Mouse (Mus musculus) neural tube, embryonic 13.5 days (tissue): Measurements from ENCODE around the gene Pip5k1a. TPM values are rescaled to one million over a fixed set of nuclear protein-coding genes. Genes with fewer than 3 reads are reported as not detected.
"Not testable (repeated sequence)": the region's sequence is repeated elsewhere in the genome, so short reads cannot be mapped to it uniquely, and the experiment has no call there.

Experiments used
- ATAC-seq: fragments of 200-750 bp; cut with Nextera tagmentation; 2 replicates; pipeline ENCODE4 v1.8.0; 2017; ENCODE audit warnings: low read depth, mild to moderate bottlenecking, moderate TSS enrichment, moderate library complexity
- H3K27ac ChIP-seq: fragments of 300-500 bp; sonication (generic); replicated peaks from 2 replicates; pipeline ENCODE4 v1.5.1; 2015; ENCODE audit warnings: moderate library complexity, mild to moderate bottlenecking, inconsistent platforms
- H3K27me3 ChIP-seq: fragments of 300-500 bp; sonication (generic); 2 replicates; pipeline ENCODE4 v1.6.1; 2015; ENCODE audit warnings: mild to moderate bottlenecking, inconsistent platforms
- H3K36me3 ChIP-seq: fragments of 300-500 bp; sonication (generic); 2 replicates; pipeline ENCODE4 v1.6.1; 2015; ENCODE audit warnings: mild to moderate bottlenecking, inconsistent platforms
- H3K4me1 ChIP-seq: fragments of 300-500 bp; sonication (generic); replicated peaks from 2 replicates; pipeline ENCODE4 v1.6.1; 2015; ENCODE audit warnings: inconsistent platforms
- H3K4me2 ChIP-seq: fragments of 300-500 bp; sonication (generic); 2 replicates; pipeline ENCODE4 v1.6.1; 2015; ENCODE audit warnings: inconsistent platforms, mild to moderate bottlenecking, moderate library complexity
- H3K4me3 ChIP-seq: fragments of 300-500 bp; sonication (generic); 2 replicates; pipeline ENCODE4 v1.5.1; 2015; ENCODE audit warnings: mild to moderate bottlenecking, inconsistent platforms
- H3K9ac ChIP-seq: fragments of 300-500 bp; sonication (generic); 2 replicates; pipeline ENCODE4 v1.6.1; 2015; ENCODE audit warnings: moderate library complexity, mild to moderate bottlenecking, inconsistent platforms
- H3K9me3 ChIP-seq: fragments of 300-500 bp; sonication (generic); 2 replicates; pipeline ENCODE4 v1.6.1; 2016; ENCODE audit warnings: inconsistent platforms
- WGBS: fragments of 180-500 bp; shearing (Covaris S2); methylation state at CpG from one replicate; pipeline ENCODE4 v1.1.7; 2015; 5-methylcytosine and 5-hydroxymethylcytosine counted together
- polyA plus RNA-seq: library from polyadenylated mRNA; unstranded; fragments of >200 nt; fragmentation: Nextera tagmentation; extraction: Ambion mirVana; gene quantifications from 2 replicates; pipeline ENCODE4 v1.2.1, GENCODE M21; 2015

Pip5k1a gene
- polyA plus RNA-seq, 1 experiment from 2014 or later = 18.6 TPM

DNA sequence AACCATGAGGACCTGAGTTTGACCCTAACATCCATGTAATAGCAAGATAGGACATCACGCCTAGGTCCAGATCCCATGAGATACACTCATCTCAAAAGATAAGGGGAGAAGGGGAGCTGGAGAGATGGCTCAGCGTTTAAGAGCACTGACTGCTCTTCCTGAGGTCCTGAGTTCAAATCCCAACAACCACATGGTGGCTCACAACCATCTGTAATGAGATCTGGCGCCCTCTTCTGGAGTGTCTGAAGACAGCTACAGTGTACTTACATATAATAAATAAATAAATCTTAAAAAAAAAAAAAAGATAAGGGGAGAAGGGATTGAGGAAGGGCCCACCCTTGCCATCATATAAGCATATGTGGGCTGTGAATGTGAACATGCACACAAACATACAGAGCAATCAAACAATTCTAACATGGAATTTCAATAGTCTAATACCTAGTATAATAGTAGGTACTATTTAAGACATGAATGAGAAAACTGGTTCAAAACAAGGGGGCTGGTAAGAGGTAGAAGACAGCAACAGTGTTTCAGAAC, 77.4 kb downstream of the Pip5k1a start:
- not testable (repeated sequence) for H3K27me3 ChIP-seq

DNA sequence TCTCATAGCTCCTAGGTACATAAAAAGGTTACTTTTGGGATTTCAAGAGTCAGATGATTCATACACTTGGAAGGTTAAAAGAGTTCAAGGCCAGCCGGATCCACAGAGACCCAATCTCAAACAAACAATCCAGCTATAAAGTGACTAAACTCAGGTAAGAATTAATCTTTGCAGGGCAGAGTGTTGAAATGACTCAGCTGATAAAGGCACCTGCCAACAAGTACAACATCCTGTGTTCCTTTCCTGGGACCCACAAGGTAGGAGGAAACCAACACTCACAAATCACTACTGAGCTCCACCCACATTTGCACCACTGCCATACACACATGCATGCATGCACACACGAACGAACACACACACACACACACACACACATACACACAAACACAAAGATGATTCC, 78.1 kb downstream of the Pip5k1a start:
- Histone ChIP-seq H3K4me2 (no peak overlapping the region), H3K9me3 (no peaks in the 10 kb centered on the region), H3K4me1 (peaks cover 19% of the 10 kb centered on the region), H3K4me3 (no peak overlapping the region), H3K9ac (no peak overlapping the region), H3K36me3 (peaks cover 41% of the 10 kb centered on the region), H3K27me3 (no peaks in the 10 kb centered on the region), H3K27ac (no peak overlapping the region)
- WGBS = 88% methylated on average over 3 of the region's 3 CpGs
- ATAC-seq = no peak

More for the DNA sequence above, 77.4 kb downstream of the Pip5k1a start:
- H3K36me3 ChIP-seq = peaks cover 49% of the 10 kb centered on the region
- not testable (repeated sequence) for H3K9me3 ChIP-seq, H3K4me2 ChIP-seq, H3K27ac ChIP-seq, H3K4me3 ChIP-seq, H3K9ac ChIP-seq, ATAC-seq
- peaks cover 19% of the 10 kb centered on the region for H3K4me1 ChIP-seq
- 67% methylated on average over 3 of the region's 3 CpGs for WGBS

DNA sequence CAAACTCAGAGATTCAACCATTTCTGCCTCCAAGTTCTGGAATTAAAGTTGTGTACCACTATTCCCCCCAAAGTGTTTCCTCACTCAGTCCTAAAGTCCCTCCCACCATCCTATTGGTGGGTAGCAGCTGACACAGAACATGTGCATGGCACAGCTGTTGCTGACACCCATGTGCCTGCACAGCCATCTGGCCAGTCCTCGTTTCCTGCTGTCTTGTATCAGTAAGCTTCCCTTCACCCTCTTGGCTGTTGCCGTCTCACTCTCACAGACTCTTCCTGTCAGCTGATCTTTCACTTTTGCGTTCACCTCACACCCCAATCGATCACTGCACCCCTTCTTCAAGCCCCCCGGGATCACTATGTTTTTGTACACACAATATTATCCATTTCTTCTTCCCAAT, 79.0 kb downstream of the Pip5k1a start:
- H3K27ac ChIP-seq = no peak overlapping the region
- peaks cover 19% of the 10 kb centered on the region for H3K4me1 ChIP-seq
- no peak overlapping the region for H3K4me2 ChIP-seq
- H3K27me3 ChIP-seq = no peaks in the 10 kb centered on the region
- no peak overlapping the region for H3K9ac ChIP-seq
- no peaks in the 10 kb centered on the region for H3K9me3 ChIP-seq
- no peak overlapping the region for H3K4me3 ChIP-seq
- 0 out of 2 replicates have a peak, but pooled peaks have one; percentile 44 for ATAC-seq
- peaks cover 32% of the 10 kb centered on the region for H3K36me3 ChIP-seq
- 52% methylated on average over 5 of the region's 5 CpGs for WGBS

DNA sequence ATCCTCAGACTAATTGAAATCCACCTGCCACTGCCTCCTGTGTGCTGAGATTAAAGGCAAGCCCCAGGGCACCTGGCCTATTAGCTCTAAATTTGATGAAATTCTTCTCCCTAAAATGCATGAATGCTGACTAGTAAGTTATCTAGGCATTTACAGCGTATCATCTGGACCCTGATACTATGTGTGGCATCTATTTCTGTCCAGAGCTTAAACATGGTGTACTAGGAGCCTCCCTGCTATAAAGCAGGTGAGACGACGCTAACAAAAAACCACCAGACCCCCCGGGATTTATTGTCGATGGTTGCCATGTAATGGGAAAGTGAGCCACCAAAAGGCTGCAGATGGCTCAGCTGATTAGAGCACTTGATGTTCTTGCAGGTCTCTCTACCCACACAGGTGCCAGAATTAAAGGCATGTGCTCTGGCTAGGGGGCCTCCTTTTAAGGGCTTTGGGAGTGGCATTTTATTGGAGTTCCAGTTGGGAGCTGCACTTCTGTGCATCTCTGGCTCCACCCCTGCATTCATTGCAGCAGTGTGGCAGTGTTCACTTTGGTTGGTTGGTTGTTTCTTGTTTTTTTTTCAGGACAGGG, 79.6 kb downstream of the Pip5k1a start:
- peaks cover 19% of the 10 kb centered on the region for H3K4me1 ChIP-seq
- peaks cover 27% of the 10 kb centered on the region for H3K36me3 ChIP-seq
- H3K27me3 ChIP-seq = no peaks in the 10 kb centered on the region
- H3K9ac ChIP-seq = no peak overlapping the region
- H3K9me3 ChIP-seq = no peaks in the 10 kb centered on the region
- no peak overlapping the region for H3K4me3 ChIP-seq
- no peak for ATAC-seq
- no peak overlapping the region for H3K27ac ChIP-seq
- H3K4me2 ChIP-seq = no peak overlapping the region
- 39% methylated on average over 5 of the region's 5 CpGs for WGBS

DNA sequence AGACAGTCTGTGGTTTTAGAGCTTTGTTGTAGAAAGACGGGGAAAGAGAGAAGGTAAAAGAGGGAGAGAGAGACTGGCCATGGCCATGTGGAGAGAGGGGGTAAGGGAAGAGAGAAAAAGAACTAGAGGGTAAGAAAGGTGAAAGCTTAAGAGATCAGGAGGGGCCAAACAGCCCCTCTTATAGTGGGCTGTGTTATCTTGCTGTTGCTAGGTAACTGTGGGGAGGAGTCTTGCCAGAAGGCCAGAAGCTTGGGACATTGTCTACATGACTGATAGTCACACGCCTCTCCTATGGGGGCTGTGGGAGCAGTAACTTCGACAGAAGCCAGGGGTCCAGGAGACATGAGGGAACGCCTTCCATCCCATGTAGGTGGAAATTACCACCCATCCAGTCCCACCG, 81.5 kb downstream of the Pip5k1a start:
- no peaks in the 10 kb centered on the region for H3K27me3 ChIP-seq
- ATAC-seq = no peak
- H3K36me3 ChIP-seq = peaks cover 8% of the 10 kb centered on the region; the same call in 1 of the 2 replicates
- no peak overlapping the region for H3K4me3 ChIP-seq
- H3K4me2 ChIP-seq = no peak overlapping the region
- H3K9me3 ChIP-seq = no peaks in the 10 kb centered on the region
- H3K27ac ChIP-seq = no peak overlapping the region
- peaks cover 19% of the 10 kb centered on the region for H3K4me1 ChIP-seq
- 0 out of 2 replicates have a peak overlapping the region, but pooled peaks have one; percentile 26 for H3K9ac ChIP-seq
- WGBS = 30% methylated on average over 5 of the region's 5 CpGs

DNA sequence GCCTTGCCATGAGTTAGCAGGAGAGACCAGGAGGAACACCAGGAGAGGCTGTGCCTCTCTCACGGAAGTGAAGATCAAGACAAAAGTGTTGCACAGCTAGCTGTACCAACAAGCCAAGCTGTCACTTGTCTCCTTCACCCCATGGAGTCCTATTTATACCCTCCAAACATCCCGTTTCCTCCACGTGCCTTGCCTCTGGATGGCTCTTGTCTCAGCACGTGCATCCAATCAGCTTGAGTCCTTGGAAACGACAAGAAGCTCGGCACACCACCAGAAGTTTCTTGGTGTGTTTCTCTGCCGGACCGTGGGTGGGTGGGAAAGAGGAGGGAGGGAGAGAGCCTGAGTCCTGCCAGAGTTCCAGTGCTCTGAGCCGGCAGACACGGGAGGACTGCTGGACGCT, 82.2 kb downstream of the Pip5k1a start:
- Histone ChIP-seq H3K27me3 (no peaks in the 10 kb centered on the region), H3K9ac (0 out of 2 replicates have a peak overlapping the region, but pooled peaks have one; percentile 12), H3K27ac (no peak overlapping the region), H3K4me3 (no peak overlapping the region), H3K36me3 (peaks cover 2% of the 10 kb centered on the region; the same call in 1 of the 2 replicates), H3K4me2 (no peak overlapping the region), H3K4me1 (peaks cover 19% of the 10 kb centered on the region), H3K9me3 (no peaks in the 10 kb centered on the region)
- WGBS = 24% methylated on average over 11 of the region's 11 CpGs
- no peak for ATAC-seq

DNA sequence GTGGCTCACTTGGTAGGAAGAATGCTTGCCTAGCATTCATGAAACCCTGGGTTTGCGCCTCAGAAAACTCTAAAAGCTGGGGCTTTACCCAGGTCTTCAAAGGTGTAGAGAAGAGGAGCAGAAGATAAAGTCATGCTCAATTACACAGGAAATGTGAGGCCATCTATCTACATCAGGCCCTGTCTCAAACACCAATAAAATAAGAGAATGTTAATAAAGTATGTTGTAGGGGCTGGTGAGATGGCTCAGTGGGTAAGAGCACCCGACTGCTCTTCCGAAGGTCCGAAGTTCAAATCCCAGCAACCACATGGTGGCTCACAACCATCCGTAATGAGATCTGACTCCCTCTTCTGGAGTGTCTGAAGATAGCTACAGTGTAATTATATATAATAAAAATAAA, 85.8 kb downstream of the Pip5k1a start:
- not testable (repeated sequence) for H3K4me2 ChIP-seq, H3K4me3 ChIP-seq, H3K27me3 ChIP-seq, H3K36me3 ChIP-seq, H3K9ac ChIP-seq, H3K9me3 ChIP-seq, ATAC-seq, H3K27ac ChIP-seq
- 88% methylated on average over 5 of the region's 5 CpGs for WGBS
- peaks cover 23% of the 10 kb centered on the region for H3K4me1 ChIP-seq

DNA sequence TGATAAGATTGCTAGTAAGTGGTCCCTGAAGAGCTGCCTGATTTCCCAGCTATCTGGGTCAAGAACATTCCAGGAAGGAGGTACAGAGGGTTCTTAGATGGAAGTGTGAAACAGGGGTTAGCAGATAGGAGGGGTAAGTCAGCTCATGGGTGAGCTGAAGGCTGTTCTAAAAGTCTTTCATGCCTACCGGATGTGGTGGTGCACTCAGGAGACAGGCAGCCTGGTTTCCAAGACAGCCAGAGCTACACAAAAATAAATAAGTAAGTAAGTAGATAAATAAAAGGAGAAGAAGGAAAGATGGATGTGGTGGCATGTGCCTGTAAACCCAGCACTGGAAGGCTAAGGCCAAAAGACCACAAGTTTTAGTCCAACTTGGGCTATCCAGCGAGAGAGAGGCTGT, 88.0 kb downstream of the Pip5k1a start:
- WGBS = 83% methylated on average over 2 of the region's 2 CpGs

DNA sequence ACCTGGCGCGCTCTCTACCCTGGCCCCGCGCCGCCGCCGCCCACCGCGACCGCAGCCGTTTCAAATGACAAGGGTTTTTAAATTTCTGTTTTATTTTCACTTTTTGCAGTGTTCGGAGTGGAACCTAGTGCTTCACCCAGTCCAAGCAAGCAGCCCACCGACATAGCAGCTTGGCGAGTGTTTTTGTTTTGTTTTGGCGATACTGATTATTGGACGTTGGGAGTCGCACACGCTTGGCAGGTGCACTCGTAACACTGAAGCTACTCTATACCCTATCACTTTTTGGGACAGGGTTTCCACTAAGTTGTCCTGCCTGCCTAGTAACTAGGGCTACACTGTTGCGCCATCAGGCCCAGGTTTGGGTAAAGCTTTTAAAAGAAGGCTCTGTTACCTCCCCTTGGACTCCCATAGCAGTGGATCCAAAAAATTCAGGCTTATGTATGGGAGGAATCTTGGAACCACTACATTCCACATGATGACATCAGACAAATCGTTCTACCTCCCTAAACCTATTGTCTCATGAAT, 90.1 kb downstream of the Pip5k1a start:
- no peaks in the 10 kb centered on the region for H3K9me3 ChIP-seq
- peak overlapping the region; percentile 96 for H3K27ac ChIP-seq
- peak overlapping the region; percentile 72 for H3K4me3 ChIP-seq
- peak overlapping the region; percentile 74 for H3K9ac ChIP-seq
- H3K36me3 ChIP-seq = peaks cover 7% of the 10 kb centered on the region
- H3K4me2 ChIP-seq = peak overlapping the region; percentile 80
- peaks cover 30% of the 10 kb centered on the region for H3K4me1 ChIP-seq
- WGBS = 5% methylated on average over 21 of the region's 21 CpGs
- no peak for ATAC-seq
- no peaks in the 10 kb centered on the region for H3K27me3 ChIP-seq

More for the DNA sequence above, 88.0 kb downstream of the Pip5k1a start:
- no peak overlapping the region for H3K4me2 ChIP-seq
- no peak overlapping the region for H3K9ac ChIP-seq
- H3K4me3 ChIP-seq = no peak overlapping the region
- no peaks in the 10 kb centered on the region for H3K27me3 ChIP-seq
- H3K27ac ChIP-seq = no peak overlapping the region
- H3K9me3 ChIP-seq = no peaks in the 10 kb centered on the region
- H3K4me1 ChIP-seq = peaks cover 19% of the 10 kb centered on the region
- ATAC-seq = no peak
- H3K36me3 ChIP-seq = no peaks in the 10 kb centered on the region

DNA sequence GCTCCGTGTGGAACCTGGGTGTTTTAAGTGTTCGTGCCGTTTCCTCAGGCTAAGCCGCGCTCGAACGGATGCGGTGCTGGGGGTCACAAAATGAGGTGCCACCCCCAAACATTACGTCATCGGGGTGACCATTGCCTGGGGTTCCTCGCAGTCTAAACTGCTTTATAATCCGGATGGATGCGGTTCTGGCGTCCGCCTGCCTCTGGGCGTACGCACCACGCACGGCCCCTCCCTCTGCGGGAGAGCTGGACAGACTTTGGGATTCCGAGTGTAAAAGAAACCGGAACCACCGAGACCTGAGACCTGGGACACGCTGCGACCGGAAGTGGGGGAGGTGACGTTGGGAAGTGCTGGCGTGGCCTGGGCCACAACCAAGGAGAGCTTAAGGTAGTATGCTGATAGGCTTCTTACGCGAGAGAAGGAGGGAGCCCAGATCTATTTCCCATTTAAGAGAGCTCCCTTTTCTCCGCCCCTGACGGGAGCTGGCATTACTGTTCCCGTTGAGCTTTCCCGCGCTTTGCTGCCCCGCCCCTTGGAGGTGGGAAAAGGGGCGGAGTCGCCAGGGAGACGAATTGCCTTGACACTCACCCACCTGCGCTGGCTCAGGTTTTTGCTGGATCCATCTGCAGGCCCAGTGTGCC, 90.7 kb downstream of the Pip5k1a start:
- Histone ChIP-seq H3K4me1 (peaks cover 30% of the 10 kb centered on the region), H3K9ac (peak overlapping the region; percentile 74), H3K36me3 (peaks cover 13% of the 10 kb centered on the region), H3K27me3 (no peaks in the 10 kb centered on the region), H3K4me2 (peak overlapping the region; percentile 80), H3K9me3 (no peaks in the 10 kb centered on the region), H3K4me3 (peak overlapping the region; percentile 72), H3K27ac (peak overlapping the region; percentile 96)
- ATAC-seq = peak; percentile 78
- WGBS = under 1% methylated on average over 40 of the region's 40 CpGs

DNA sequence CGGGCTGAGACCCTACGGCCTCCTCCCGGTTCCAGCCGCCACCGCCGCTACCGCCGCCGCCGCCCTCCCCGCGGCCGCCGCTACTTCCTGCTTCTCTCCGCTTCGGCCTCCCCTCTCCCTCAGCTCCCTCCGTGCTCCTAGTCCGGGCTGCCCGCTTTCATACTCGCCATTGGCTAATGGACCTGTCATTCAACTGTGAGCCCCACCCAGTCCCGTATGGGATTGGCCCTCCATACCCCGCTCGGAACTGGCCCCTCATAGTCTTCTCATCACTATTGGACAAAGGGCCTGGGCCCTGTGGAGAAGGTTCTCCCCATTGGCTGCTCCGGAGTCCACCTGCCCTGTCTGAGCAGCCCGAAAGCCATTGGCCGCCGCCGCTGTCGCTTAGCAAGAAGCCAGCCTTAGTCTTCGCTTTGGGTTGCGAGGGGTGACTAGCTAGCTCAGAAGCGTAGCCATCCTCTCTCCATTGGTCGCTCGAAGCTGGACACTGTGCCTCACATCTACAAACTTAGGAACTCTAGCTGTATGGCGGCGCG, 91.3 kb downstream of the Pip5k1a start, which contains the start of gene Zfp687:
Zfp687 (minus strand) TSS at position 112 of the 536 bp plus-strand sequence.
- Histone ChIP-seq H3K9me3 (no peaks in the 10 kb centered on the region), H3K4me1 (peaks cover 30% of the 10 kb centered on the region), H3K4me2 (peak within 1 kb of the TSS; percentile 99), H3K27me3 (no peaks in the 10 kb centered on the region), H3K36me3 (peaks cover 19% of the 10 kb centered on the region), H3K4me3 (peak within 1 kb of the TSS; percentile 72), H3K9ac (peak within 1 kb of the TSS; percentile 85), H3K27ac (peak within 1 kb of the TSS; percentile 96)
- WGBS = under 1% methylated on average over 24 of the region's 37 CpGs
- ATAC-seq = peak; percentile 99
